Mouse (Mus musculus) hindbrain, embryonic 14.5 days (tissue): ENCODE results near the gene P3h3. TPM values are rescaled to one million over a fixed set of nuclear protein-coding genes. Genes with fewer than 3 reads are reported as not detected.

Experiments
- ATAC-seq: fragments of 200-750 bp; cut with Nextera tagmentation; 2 replicates; pipeline ENCODE4 v1.8.0; 2017; ENCODE audit warnings: moderate number of reproducible peaks, mild to moderate bottlenecking, moderate TSS enrichment, moderate library complexity; ENCODE audit not compliant: low FRiP score
- DNase-seq: peaks from one replicate; pipeline ENCODE4 v3.0.0-alpha.2; 2015; ENCODE audit warnings: low spot score
- H3K27ac ChIP-seq: fragments of 300-500 bp; sonication (generic); 2 replicates; pipeline ENCODE4 v1.5.1; 2014; ENCODE audit warnings: mild to moderate bottlenecking, moderate library complexity
- H3K27me3 ChIP-seq: fragments of 300-500 bp; sonication (generic); 2 replicates; pipeline ENCODE4 v1.6.1; 2014; ENCODE audit warnings: mild to moderate bottlenecking, low read length, mixed read lengths; ENCODE audit not compliant: control insufficient read depth, insufficient read depth
- H3K36me3 ChIP-seq: fragments of 300-500 bp; sonication (generic); replicated peaks from 2 replicates; pipeline ENCODE4 v1.6.1; 2014; ENCODE audit not compliant: control insufficient read depth, insufficient read depth
- H3K4me1 ChIP-seq: fragments of 300-500 bp; sonication (generic); replicated peaks from 2 replicates; pipeline ENCODE4 v1.6.1; 2014; ENCODE audit warnings: antibody characterized with exemption, low read length, mixed read lengths; ENCODE audit not compliant: control insufficient read depth, insufficient read depth
- H3K4me2 ChIP-seq: fragments of 300-500 bp; sonication (generic); replicated peaks from 2 replicates; pipeline ENCODE4 v1.6.1; 2014; ENCODE audit warnings: mild to moderate bottlenecking, moderate library complexity
- H3K4me3 ChIP-seq: fragments of 300-500 bp; sonication (generic); replicated peaks from 2 replicates; pipeline ENCODE4 v1.5.1; 2014; ENCODE audit warnings: mild to moderate bottlenecking, low read length
- H3K9ac ChIP-seq: fragments of 300-500 bp; sonication (generic); 2 replicates; pipeline ENCODE4 v1.6.1; 2014
- H3K9me3 ChIP-seq: fragments of 300-500 bp; sonication (generic); 2 replicates; pipeline ENCODE4 v1.6.1; 2016; ENCODE audit warnings: low read length; ENCODE audit not compliant: control insufficient read depth
- WGBS: fragments of 180-500 bp; shearing (Covaris S2); extraction: QIAGEN DNeasy Blood & Tissue Kit; methylation state at CpG from one replicate; pipeline ENCODE4 v1.1.7; 2014; 5-methylcytosine and 5-hydroxymethylcytosine counted together
- polyA plus RNA-seq: library from polyadenylated mRNA; unstranded; fragments of >200 nt; fragmentation: Nextera tagmentation; extraction: Ambion mirVana; gene quantifications from 2 replicates; pipeline ENCODE4 v1.2.1, GENCODE M21; 2014

Gene P3h3
- 13.3 and 17.6 TPM in 2 replicates for polyA plus RNA-seq

- DNase-seq (peak; percentile 84), ATAC-seq (peak; percentile 89)
- H3K9me3 ChIP-seq = no peaks in the 10 kb centered on the region
- peaks cover 24% of the 10 kb centered on the region for H3K36me3 ChIP-seq
- H3K27ac ChIP-seq = peak within 1 kb of the TSS; percentile 98
- no peaks in the 10 kb centered on the region for H3K27me3 ChIP-seq
- peak within 1 kb of the TSS; percentile 96 for H3K9ac ChIP-seq
- H3K4me1 ChIP-seq = peaks cover 42% of the 10 kb centered on the region
- H3K4me3 ChIP-seq = peak within 1 kb of the TSS; percentile 71
- peak within 1 kb of the TSS; percentile 83 for H3K4me2 ChIP-seq
- WGBS = under 1% methylated on average over 57 of the region's 86 CpGs
These were observed at the start of gene P3h3 for GRCm38 (mm10) chr6:124856916-124857839. P3h3 (minus strand) TSS chr6:124857752.

DNA sequence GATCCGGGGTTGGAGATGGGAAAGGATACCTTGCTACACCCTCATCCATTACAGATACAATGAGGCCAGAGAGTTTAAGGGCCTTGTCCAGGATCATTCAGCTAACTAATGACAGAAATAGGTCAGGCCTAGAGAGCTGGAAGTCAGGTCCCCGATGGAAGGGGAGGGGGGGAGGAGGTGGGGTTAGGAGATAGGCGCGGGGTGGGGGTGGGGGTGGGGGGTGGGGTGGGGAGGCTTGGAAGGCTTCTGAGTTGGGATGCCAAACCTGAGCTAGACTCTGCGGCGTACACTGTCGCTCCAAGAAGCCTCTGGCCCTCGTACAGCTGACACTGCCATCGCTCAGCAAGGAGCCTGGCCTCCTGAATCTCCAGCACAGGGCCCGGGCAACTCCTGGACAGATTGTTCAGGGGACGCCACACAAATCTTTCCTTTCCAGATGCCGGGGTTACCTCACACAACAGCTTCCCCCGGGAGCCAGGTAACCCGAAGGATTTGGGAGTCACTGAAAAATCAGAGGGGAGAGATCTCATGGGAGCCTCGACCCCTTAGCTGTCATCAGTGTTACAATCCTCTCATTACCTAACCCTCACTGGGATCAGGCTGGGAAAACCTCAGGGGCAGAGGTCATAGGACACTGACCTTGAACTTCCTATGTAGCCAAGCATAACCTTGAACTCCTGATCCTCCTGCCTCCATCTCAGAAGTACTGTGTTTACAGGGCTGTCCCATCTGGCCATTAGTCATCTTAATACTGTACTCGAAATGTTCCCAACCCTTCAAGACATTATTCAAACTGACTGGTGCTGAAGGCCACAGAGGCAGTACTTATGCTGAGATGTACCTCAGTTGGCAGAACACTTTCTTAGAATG lies 47.7 kb upstream of the P3h3 start:
- H3K36me3 ChIP-seq = no peaks in the 10 kb centered on the region
- 32% methylated on average over 15 of the region's 16 CpGs for WGBS
- peak overlapping the region; percentile 99 for H3K27ac ChIP-seq
- H3K27me3 ChIP-seq = no peaks in the 10 kb centered on the region
- H3K4me2 ChIP-seq = peak overlapping the region; percentile 80
- no peak for ATAC-seq
- H3K4me1 ChIP-seq = peaks cover 28% of the 10 kb centered on the region
- H3K9me3 ChIP-seq = no peaks in the 10 kb centered on the region
- peak overlapping the region; percentile 78 for H3K9ac ChIP-seq
- DNase-seq = peak; percentile 23
- H3K4me3 ChIP-seq = peak overlapping the region; percentile 31

DNA sequence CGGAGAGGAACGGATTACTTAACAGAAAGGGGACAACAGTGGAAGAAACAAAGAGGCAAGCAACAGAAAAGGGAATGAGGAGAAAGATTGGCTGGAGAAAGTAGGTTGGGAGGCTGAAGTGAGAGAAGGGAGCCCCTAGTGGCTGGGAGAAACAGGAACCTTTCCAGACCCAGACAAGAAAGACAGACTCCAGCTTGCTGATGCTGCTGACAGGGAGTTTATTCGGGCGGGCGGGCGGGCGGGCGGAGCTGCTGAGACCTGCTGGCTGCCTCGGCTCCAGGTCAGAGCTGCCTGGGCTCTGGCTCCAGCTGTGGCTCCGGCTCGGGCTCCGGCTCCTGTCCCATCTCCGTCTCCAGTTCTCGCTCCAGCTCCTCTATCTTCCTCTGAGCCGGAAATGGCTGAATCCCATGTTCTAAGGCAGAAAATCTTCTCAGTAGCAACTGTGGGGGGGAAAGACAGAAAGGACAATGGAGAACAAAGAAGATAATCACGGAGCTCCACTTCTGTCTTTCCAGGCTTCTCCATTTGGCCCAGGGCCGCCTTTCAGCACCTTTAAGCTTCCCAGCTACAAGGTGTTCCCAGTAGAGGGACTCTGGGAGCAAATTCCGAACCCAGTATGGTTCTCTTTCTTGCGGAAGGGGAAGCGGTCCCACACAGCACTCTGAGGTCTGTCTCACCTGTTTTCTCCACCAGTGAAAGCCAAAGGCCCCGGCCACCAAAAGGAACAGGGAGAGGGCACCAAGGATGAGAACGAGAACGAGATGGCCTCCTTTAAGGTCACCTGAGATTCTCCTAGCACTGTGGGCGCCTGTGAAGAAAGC lies 46.8 kb upstream of the P3h3 start:
- Histone ChIP-seq H3K9me3 (no peaks in the 10 kb centered on the region), H3K4me3 (peak overlapping the region; percentile 31), H3K9ac (peak overlapping the region; percentile 78), H3K27ac (peak overlapping the region; percentile 99), H3K4me1 (peaks cover 20% of the 10 kb centered on the region), H3K36me3 (no peaks in the 10 kb centered on the region), H3K4me2 (peak overlapping the region; percentile 80), H3K27me3 (no peaks in the 10 kb centered on the region)
- ATAC-seq (peak; percentile 76), DNase-seq (peak; percentile 79)
- WGBS = 7% methylated on average over 24 of the region's 24 CpGs

GRCm38 (mm10) chr6:124903580-124904151 lies 46.1 kb upstream of the P3h3 start:
- H3K9me3 ChIP-seq = no peaks in the 10 kb centered on the region
- no peaks in the 10 kb centered on the region for H3K27me3 ChIP-seq
- peaks cover 20% of the 10 kb centered on the region for H3K4me1 ChIP-seq
- ATAC-seq (peak; percentile 86), DNase-seq (peak; percentile 94)
- H3K9ac ChIP-seq = peak overlapping the region; percentile 78
- peak overlapping the region; percentile 99 for H3K27ac ChIP-seq
- peak overlapping the region; percentile 80 for H3K4me2 ChIP-seq
- H3K4me3 ChIP-seq = peak overlapping the region; percentile 31
- WGBS = under 1% methylated on average over 23 of the region's 23 CpGs
- H3K36me3 ChIP-seq = no peaks in the 10 kb centered on the region

DNA sequence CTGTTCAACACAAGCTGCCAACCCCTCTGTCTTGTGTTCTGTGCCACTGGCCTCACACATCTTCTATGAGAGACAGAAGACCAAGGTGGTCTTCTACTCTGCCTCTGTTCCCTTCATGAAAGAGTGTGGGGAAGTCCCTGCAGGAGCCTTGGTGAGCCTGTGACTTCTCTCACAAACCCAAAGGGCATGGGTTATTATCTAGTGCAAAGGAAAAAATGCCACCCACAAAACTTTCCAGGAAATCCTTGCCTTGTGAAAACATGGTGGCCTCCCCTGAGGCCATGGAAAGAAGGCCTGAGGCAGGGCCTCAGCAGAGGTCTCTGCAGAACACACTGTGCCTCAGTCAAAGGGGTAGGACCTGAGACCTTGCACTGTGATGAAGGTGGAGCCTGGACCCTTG lies 44.3 kb upstream of the P3h3 start:
- no peaks in the 10 kb centered on the region for H3K27me3 ChIP-seq
- ATAC-seq (no peak), DNase-seq (no peak)
- H3K36me3 ChIP-seq = no peaks in the 10 kb centered on the region
- H3K4me2 ChIP-seq = no peak overlapping the region
- no peak overlapping the region for H3K27ac ChIP-seq
- no peaks in the 10 kb centered on the region for H3K9me3 ChIP-seq
- H3K9ac ChIP-seq = no peak overlapping the region
- H3K4me1 ChIP-seq = peaks cover 20% of the 10 kb centered on the region
- no peak overlapping the region for H3K4me3 ChIP-seq

GRCm38 (mm10) chr6:124900801-124901480 lies 43.4 kb upstream of the P3h3 start:
- ATAC-seq = no peak
- H3K4me3 ChIP-seq = no peak overlapping the region
- H3K27ac ChIP-seq = no peak overlapping the region; the same call in 1 of the 2 replicates
- H3K9ac ChIP-seq = no peak overlapping the region
- no peaks in the 10 kb centered on the region for H3K9me3 ChIP-seq
- no peaks in the 10 kb centered on the region for H3K27me3 ChIP-seq
- H3K4me2 ChIP-seq = no peak overlapping the region
- peaks cover 20% of the 10 kb centered on the region for H3K4me1 ChIP-seq
- WGBS = 50% methylated on average over 10 of the region's 10 CpGs
- peak; percentile 29 for DNase-seq
- H3K36me3 ChIP-seq = no peaks in the 10 kb centered on the region

GRCm38 (mm10) chr6:124900056-124900800 lies 42.7 kb upstream of the P3h3 start:
- H3K9me3 ChIP-seq = no peaks in the 10 kb centered on the region
- H3K4me2 ChIP-seq = no peak overlapping the region
- peaks cover 15% of the 10 kb centered on the region for H3K4me1 ChIP-seq
- H3K27me3 ChIP-seq = no peaks in the 10 kb centered on the region
- DNase-seq (no peak), ATAC-seq (no peak)
- H3K36me3 ChIP-seq = no peaks in the 10 kb centered on the region
- no peak overlapping the region for H3K9ac ChIP-seq
- WGBS = 48% methylated on average over 8 of the region's 8 CpGs
- no peak overlapping the region for H3K4me3 ChIP-seq
- H3K27ac ChIP-seq = no peak overlapping the region

DNA sequence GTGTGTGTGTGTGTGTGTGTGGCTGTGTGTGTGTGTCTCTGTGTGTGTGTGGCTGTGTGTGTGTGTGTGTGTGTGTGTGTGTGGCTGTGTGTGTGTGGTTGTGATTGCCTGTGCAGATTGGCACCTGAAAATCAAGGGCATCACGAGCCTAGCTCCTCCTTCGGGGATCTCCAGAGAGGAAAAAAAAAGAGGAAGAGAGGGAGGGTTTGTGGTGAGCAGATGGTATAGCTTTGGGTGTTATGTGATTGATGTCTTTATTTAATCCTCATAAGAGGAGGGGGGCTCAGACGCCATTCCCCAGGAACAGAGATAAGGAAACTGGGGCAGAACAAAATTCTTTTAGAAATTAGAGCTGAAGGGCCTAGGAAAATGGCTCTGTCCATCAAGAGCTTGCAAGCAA lies 40.8 kb upstream of the P3h3 start:
- 32% methylated on average over 3 of the region's 3 CpGs for WGBS
- Histone ChIP-seq H3K9ac (no peak overlapping the region), H3K4me3 (no peak overlapping the region), H3K27me3 (no peaks in the 10 kb centered on the region), H3K4me2 (no peak overlapping the region), H3K9me3 (no peaks in the 10 kb centered on the region), H3K36me3 (no peaks in the 10 kb centered on the region), H3K27ac (no peak overlapping the region), H3K4me1 (peaks cover 3% of the 10 kb centered on the region; the same call in 1 of the 2 replicates)
- ATAC-seq (no peak), DNase-seq (no peak)
